ENCODE assay signal across 8 mouse cellular contexts in the genomic region with DNA sequence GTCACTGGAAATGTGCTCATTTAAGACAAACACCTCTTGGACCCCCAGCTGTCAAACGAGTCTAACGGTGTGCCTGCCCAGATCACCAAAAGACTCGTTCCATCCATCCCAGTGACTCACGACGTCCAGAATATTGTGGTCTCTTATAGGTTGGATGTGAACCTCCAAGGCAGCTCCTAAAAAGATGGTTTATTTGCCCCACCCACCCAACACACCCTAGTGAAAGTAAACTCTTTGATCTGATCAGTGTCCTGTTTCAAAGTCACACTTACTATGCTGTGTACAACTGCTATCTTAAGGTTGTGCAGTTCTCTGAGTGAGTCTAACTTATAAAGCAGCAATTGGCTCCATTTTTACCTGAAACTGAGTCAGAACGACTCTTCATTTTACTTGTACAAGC. TPM values are rescaled to one million over a fixed set of nuclear protein-coding genes. Genes with fewer than 3 reads are reported as not detected.
DNase-seq lines count a peak whose midpoint lies in the region; ATAC-seq lines count a peak whose summit lies in the region.

No protein-coding gene starts in this region.

- peak overlapping the region; percentile 78 for H3K9ac ChIP-seq in heart, embryonic 15.5 days
- H3K9ac ChIP-seq in hindbrain, embryonic 12.5 days: peak overlapping the region; percentile 73
- H3K9ac ChIP-seq in midbrain, embryonic 12.5 days (replicated peaks): peak overlapping the region; percentile 65

- H3K4me3 ChIP-seq in heart, embryonic 15.5 days: peak overlapping the region; percentile 79
- peak overlapping the region; percentile 88 for H3K4me3 ChIP-seq in hindbrain, embryonic 12.5 days
- peak overlapping the region; percentile 71 for H3K4me3 ChIP-seq in midbrain, embryonic 12.5 days

- H3K36me3 ChIP-seq in heart, embryonic 15.5 days: peaks cover 16% of the 10 kb centered on the region
- peaks cover 16% of the 10 kb centered on the region for H3K36me3 ChIP-seq in hindbrain, embryonic 12.5 days
- peaks cover 28% of the 10 kb centered on the region for H3K36me3 ChIP-seq in midbrain, embryonic 12.5 days

- H3K4me2 ChIP-seq in heart, embryonic 15.5 days: peak overlapping the region; percentile 91
- peak overlapping the region; percentile 88 for H3K4me2 ChIP-seq in hindbrain, embryonic 12.5 days (replicated peaks)
- H3K4me2 ChIP-seq in midbrain, embryonic 12.5 days (replicated peaks): peak overlapping the region; percentile 69

- no peaks in the 10 kb centered on the region for H3K27me3 ChIP-seq in heart, embryonic 15.5 days
- no peaks in the 10 kb centered on the region for H3K27me3 ChIP-seq in hindbrain, embryonic 12.5 days
- H3K27me3 ChIP-seq in midbrain, embryonic 12.5 days: no peaks in the 10 kb centered on the region

- DNase-seq in heart, adult 11 months: no peak
- peak; percentile 9 for DNase-seq in MEL-GATA-1-ER (ENCODE audit: extremely low read depth, low read depth)
- DNase-seq in frontal cortex, postnatal 14 days (ENCODE audit: low spot score in 2 of 2): no peak
- no peak for DNase-seq in adrenal gland, postnatal 14 days
- DNase-seq in embryo, embryonic 9.5 days (ENCODE audit: extremely low spot score): no peak

- 23% methylated on average over 6 of the region's 6 CpGs for WGBS in heart, embryonic 15.5 days
- WGBS in hindbrain, embryonic 12.5 days: 22% methylated on average over 6 of the region's 6 CpGs
- WGBS in midbrain, embryonic 12.5 days: 20% methylated on average over 6 of the region's 6 CpGs

- ATAC-seq in heart, embryonic 15.5 days (replicated peaks; ENCODE audit: insufficient number of reproducible peaks, insufficient read depth, low FRiP score, low read depth): no peak
- 0 out of 2 replicates have a peak, but pooled peaks have one; percentile 3 for ATAC-seq in hindbrain, embryonic 12.5 days (ENCODE audit: low FRiP score)
- ATAC-seq in midbrain, embryonic 12.5 days (ENCODE audit: low FRiP score, low read depth): peak; percentile 47

- peaks cover 16% of the 10 kb centered on the region for H3K4me1 ChIP-seq in heart, embryonic 15.5 days (replicated peaks)
- peaks cover 12% of the 10 kb centered on the region for H3K4me1 ChIP-seq in hindbrain, embryonic 12.5 days
- H3K4me1 ChIP-seq in midbrain, embryonic 12.5 days: peaks cover 14% of the 10 kb centered on the region

- peak overlapping the region; percentile 85 for H3K27ac ChIP-seq in heart, embryonic 15.5 days
- peak overlapping the region; percentile 81 for H3K27ac ChIP-seq in hindbrain, embryonic 12.5 days
- peak overlapping the region; percentile 63 for H3K27ac ChIP-seq in midbrain, embryonic 12.5 days (replicated peaks)

- no peaks in the 10 kb centered on the region for H3K9me3 ChIP-seq in heart, embryonic 15.5 days (replicated peaks)
- no peaks in the 10 kb centered on the region for H3K9me3 ChIP-seq in hindbrain, embryonic 12.5 days (replicated peaks)
- no peaks in the 10 kb centered on the region for H3K9me3 ChIP-seq in midbrain, embryonic 12.5 days

RNA-seq across cellular contexts. Expression of a gene that starts 7.2 kb away (rescaled TPM):
- 16.7 and 26.0 TPM in 2 replicates for polyA plus RNA-seq in heart, embryonic 15.5 days (2015; fragmentation: Nextera tagmentation; extraction: Ambion mirVana)
- polyA plus RNA-seq in hindbrain, embryonic 12.5 days (2016; fragmentation: Nextera tagmentation; extraction: Ambion mirVana): 36.2 and 39.0 TPM in 2 replicates
- polyA plus RNA-seq in midbrain, embryonic 12.5 days (2016; fragmentation: Nextera tagmentation; extraction: Ambion mirVana): 42.2 and 43.7 TPM in 2 replicates
- total RNA-seq in adrenal gland, postnatal 14 days (2021): 22.2 and 26.3 TPM in 2 replicates

RNA-seq across cellular contexts. Expression of a gene that starts 7.3 kb away (rescaled TPM):
- polyA plus RNA-seq in heart, embryonic 15.5 days (2015; fragmentation: Nextera tagmentation; extraction: Ambion mirVana): 512 and 629 TPM in 2 replicates
- polyA plus RNA-seq in hindbrain, embryonic 12.5 days (2016; fragmentation: Nextera tagmentation; extraction: Ambion mirVana): 230 and 273 TPM in 2 replicates
- polyA plus RNA-seq in midbrain, embryonic 12.5 days (2016; fragmentation: Nextera tagmentation; extraction: Ambion mirVana): 257 and 265 TPM in 2 replicates
- total RNA-seq in adrenal gland, postnatal 14 days (2021): 547 and 568 TPM in 2 replicates

RNA-seq across cellular contexts. Expression of a gene that starts 51.9 kb away (rescaled TPM):
- polyA plus RNA-seq in heart, embryonic 15.5 days (2015; fragmentation: Nextera tagmentation; extraction: Ambion mirVana): 14.0 and 19.9 TPM in 2 replicates
- 39.8 and 40.2 TPM in 2 replicates for polyA plus RNA-seq in hindbrain, embryonic 12.5 days (2016; fragmentation: Nextera tagmentation; extraction: Ambion mirVana)
- polyA plus RNA-seq in midbrain, embryonic 12.5 days (2016; fragmentation: Nextera tagmentation; extraction: Ambion mirVana): 25.2 and 25.7 TPM in 2 replicates
- total RNA-seq in adrenal gland, postnatal 14 days (2021): 21.4 and 22.1 TPM in 2 replicates
